Mouse (Mus musculus) megakaryocyte, embryonic 14.5 days (primary cell): ENCODE measurements around the gene Dnmt3a. TPM values are rescaled to one million over a fixed set of nuclear protein-coding genes. Genes with fewer than 3 reads are reported as not detected.

Source experiments
- H3K27me3 ChIP-seq: replicated peaks from 2 replicates; pipeline ENCODE3; 2012; ENCODE audit warnings: inconsistent platforms
- H3K36me3 ChIP-seq: replicated peaks from 2 replicates; pipeline ENCODE3; 2012; ENCODE audit warnings: low read length, inconsistent platforms, mixed read lengths
- H3K4me1 ChIP-seq: 2 replicates; pipeline ENCODE4 v1.6.1; 2012; ENCODE audit warnings: inconsistent platforms
- H3K4me3 ChIP-seq: replicated peaks from 2 replicates; pipeline ENCODE3; 2012; ENCODE audit warnings: moderate library complexity, mild to moderate bottlenecking, inconsistent platforms
- H3K9me3 ChIP-seq: 2 replicates; pipeline ENCODE4 v1.6.1; 2012; ENCODE audit warnings: inconsistent platforms
- FLI1 ChIP-seq: IDR thresholded peaks from 2 replicates; pipeline ENCODE4 v1.6.1; 2012; ENCODE audit warnings: low read length, inconsistent platforms, mixed read lengths
- GATA1 ChIP-seq: IDR thresholded peaks from 3 replicates; pipeline ENCODE4 v1.6.1; 2012; ENCODE audit warnings: mixed read lengths, low read length, inconsistent platforms, borderline replicate concordance
- polyA plus RNA-seq: library from polyadenylated mRNA; stranded (reverse); fragments of >175 nt; gene quantifications from 2 replicates; pipeline ENCODE4 v1.2.3, GENCODE M21; 2012; ENCODE audit warnings: low replicate concordance; ENCODE audit not compliant: insufficient read depth

Dnmt3a gene
- polyA plus RNA-seq, 1 experiment, result 30.1 TPM

DNA sequence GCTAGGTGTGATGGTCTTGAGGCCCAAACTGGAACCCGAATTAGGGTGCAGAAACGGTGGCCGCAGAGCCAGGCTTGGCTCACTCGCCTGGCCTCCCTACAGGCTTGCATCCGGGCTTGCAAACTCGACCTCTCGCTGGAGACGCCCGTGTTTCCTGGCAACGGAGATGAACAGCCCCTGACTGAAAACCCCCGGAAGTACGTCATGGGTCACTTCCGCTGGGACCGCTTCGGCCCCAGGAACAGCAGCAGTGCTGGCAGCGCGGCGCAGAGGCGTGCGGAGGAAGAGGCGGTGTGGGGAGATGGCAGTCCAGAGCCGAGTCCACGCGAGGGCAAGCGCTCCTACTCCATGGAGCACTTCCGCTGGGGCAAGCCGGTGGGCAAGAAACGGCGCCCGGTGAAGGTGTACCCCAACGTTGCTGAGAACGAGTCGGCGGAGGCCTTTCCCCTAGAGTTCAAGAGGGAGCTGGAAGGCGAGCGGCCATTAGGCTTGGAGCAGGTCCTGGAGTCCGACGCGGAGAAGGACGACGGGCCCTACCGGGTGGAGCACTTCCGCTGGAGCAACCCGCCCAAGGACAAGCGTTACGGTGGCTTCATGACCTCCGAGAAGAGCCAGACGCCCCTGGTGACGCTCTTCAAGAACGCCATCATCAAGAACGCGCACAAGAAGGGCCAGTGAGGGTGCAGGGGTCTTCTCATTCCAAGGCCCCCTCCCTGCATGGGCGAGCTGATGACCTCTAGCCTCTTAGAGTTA lies 154.2 kb downstream of the Dnmt3a start:
- Histone ChIP-seq H3K4me1 (peaks cover 18% of the 10 kb centered on the region), H3K9me3 (0 out of 2 replicates have a peak, but pooled peaks cover 4% of the 10 kb centered on the region), H3K36me3 (no peaks in the 10 kb centered on the region), H3K27me3 (peaks cover 38% of the 10 kb centered on the region), H3K4me3 (peak overlapping the region; percentile 93)
- no peak for TF ChIP-seq GATA1
- TF ChIP-seq FLI1, result no peak

DNA sequence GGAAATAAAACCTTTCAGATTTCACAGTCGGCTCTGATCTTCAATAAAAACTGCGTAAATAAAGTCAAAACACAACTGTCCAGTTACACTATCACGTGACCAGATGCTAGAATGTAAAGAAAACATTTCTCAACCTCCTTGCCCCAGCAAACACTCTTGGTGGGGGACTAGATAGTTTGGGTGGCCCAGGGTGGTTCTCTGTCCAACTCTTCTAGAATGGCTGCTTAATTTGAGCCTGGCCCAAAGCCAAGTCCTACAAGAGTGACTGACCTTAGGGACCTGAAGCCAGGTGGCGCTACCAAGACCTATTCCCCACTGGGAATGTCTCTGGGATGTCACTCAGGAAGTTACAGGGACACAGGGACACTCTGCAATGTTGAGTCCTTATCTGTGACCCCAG lies 154.7 kb downstream of the Dnmt3a start:
- no peaks in the 10 kb centered on the region for H3K36me3 ChIP-seq
- peaks cover 36% of the 10 kb centered on the region for H3K27me3 ChIP-seq
- TF ChIP-seq FLI1, result no peak
- TF ChIP-seq GATA1, result no peak
- H3K9me3 ChIP-seq, result 0 out of 2 replicates have a peak, but pooled peaks cover 4% of the 10 kb centered on the region
- peak overlapping the region; percentile 93 for H3K4me3 ChIP-seq
- peaks cover 18% of the 10 kb centered on the region for H3K4me1 ChIP-seq

Other genes starting within 250 kb of the Dnmt3a start
- gene Dtnb, start 233.6 kb upstream of the Dnmt3a start, polyA plus RNA-seq, result 53.8 and 57.1 TPM in 2 replicates
- gene Pomc, start 148.9 kb downstream of the Dnmt3a start, polyA plus RNA-seq, result 0.31 TPM in 1 of 2 replicates, not detected in the other
- gene Efr3b, start 232.9 kb downstream of the Dnmt3a start, polyA plus RNA-seq, result 0.08 and 5.5 TPM in 2 replicates